Mouse (Mus musculus): ENCODE data around the gene Tmem44.

DNA sequence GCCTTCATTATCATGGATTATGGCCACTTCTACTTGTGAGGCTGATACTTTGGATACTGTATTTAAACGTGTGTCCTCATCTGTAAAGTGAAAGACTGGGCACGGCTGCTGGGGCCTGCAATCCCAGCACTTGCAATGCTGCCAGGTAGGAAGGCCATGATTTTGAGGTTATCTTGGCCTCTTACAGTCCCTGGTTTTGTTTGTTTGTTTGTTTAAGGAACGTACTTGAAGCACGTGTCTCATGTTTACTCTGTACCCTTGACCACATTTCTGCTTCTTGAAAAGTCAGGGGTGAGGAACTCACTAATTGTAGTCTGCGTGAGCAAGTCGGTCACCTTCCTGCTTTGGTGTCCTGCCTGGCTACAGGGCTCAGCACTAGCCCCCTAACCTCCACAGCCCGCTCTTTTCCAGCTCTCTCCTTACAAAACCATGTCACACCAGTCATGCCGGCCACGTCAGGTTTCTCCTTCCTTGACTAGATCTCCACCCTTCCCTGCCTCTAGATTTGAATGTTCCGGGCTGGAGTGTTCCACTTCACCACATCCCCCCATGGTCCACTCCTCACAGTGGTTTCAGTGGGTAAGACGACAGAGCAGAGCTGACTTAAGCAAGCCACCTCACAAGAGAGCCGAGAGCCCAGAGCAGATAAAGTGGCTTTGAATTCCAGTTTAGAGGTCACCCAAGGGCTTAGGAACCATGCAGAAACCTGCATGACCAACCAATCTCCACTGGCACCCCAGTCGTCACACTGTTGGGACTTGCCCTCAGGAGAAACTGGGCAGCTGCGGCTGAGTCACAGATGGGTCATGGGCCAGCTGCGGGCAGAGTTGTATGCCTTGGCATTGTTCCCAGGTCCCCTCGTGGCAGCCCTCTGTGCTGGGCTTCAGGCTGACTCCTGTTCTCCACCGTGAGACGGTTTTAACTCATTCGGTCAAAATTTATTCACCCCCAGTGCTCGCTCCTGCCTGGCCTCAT is 37.3 kb downstream of the Tmem44 start:
- TF ChIP-seq CTCF (IDR thresholded peaks at IDR 0.05; ENCODE audit: borderline replicate concordance, insufficient read depth, low read depth, low read length) (no peak), POLR2A (IDR thresholded peaks at IDR 0.05; ENCODE audit: borderline replicate concordance, insufficient read depth, low read length) (no peak)

Measured in cerebellum, adult 2 months (tissue).